Mouse (Mus musculus) MEL (cell line): Measurements from ENCODE around the gene Col6a1. TPM values are rescaled to one million over a fixed set of nuclear protein-coding genes. Genes with fewer than 3 reads are reported as not detected.

ENCODE experiments used
- DNase-seq: peaks from one replicate; pipeline ENCODE4 v3.0.0; 2011; ENCODE audit warnings: low read depth, low spot score
- H3K27ac ChIP-seq: 2 replicates; pipeline ENCODE4 v1.5.1; 2012; ENCODE audit warnings: low read depth, mild to moderate bottlenecking, control low read depth, low read length, moderate library complexity; ENCODE audit not compliant: control insufficient read depth
- H3K27me3 ChIP-seq, 2 experiments: fragments of 150-350 bp in 1 of 2; sonication (generic) in 1 of 2; 2 replicates each; pipeline ENCODE4 v1.6.1; 2012; ENCODE audit warnings: low read length in 2 of 2, mild to moderate bottlenecking in 2 of 2, improper control_type of control experiment in 1 of 2, moderate library complexity in 1 of 2; ENCODE audit not compliant: insufficient read depth in 2 of 2, control insufficient read depth in 1 of 2
- H3K36me3 ChIP-seq, 2 experiments: 2 replicates each; pipeline ENCODE4 v1.6.1; 2012 to 2014; ENCODE audit warnings: low read length in 2 of 2, improper control_type of control experiment in 1 of 2, inconsistent platforms in 1 of 2, mild to moderate bottlenecking in 1 of 2; ENCODE audit not compliant: insufficient read depth in 2 of 2, control insufficient read depth in 1 of 2
- H3K4me1 ChIP-seq, 2 experiments: fragments of 150-350 bp in 1 of 2; sonication (generic) in 1 of 2; 2 replicates each; pipeline ENCODE4 v1.6.1; 2012; ENCODE audit warnings: low read length in 2 of 2, improper control_type of control experiment in 1 of 2, mild to moderate bottlenecking in 1 of 2; ENCODE audit not compliant: insufficient read depth in 2 of 2, control insufficient read depth in 1 of 2
- H3K4me3 ChIP-seq, 2 experiments: fragments of 150-350 bp in 1 of 2; sonication (generic) in 1 of 2; 2 replicates each; pipeline ENCODE4 v1.5.1; 2012; ENCODE audit warnings: low read depth in 2 of 2, low read length in 2 of 2, mild to moderate bottlenecking in 2 of 2, moderate library complexity in 2 of 2, control low read depth in 1 of 2, improper control_type of control experiment in 1 of 2; ENCODE audit not compliant: control insufficient read depth in 1 of 2, insufficient read depth in 1 of 2
- H3K79me2 ChIP-seq: 2 replicates; pipeline ENCODE4 v1.6.1; 2012; ENCODE audit warnings: mild to moderate bottlenecking, low read length, moderate library complexity; ENCODE audit not compliant: control insufficient read depth, poor library complexity, insufficient read depth
- H3K9ac ChIP-seq: 2 replicates; pipeline ENCODE4 v1.6.1; 2012; ENCODE audit warnings: low read depth, mild to moderate bottlenecking, control low read depth, low read length, moderate library complexity; ENCODE audit not compliant: control insufficient read depth, poor library complexity, severe bottlenecking
- H3K9me3 ChIP-seq: fragments of 150-350 bp; sonication (generic); replicated peaks from 2 replicates; pipeline ENCODE4 v1.6.1; 2012; ENCODE audit warnings: mild to moderate bottlenecking, low read length, improper control_type of control experiment, moderate library complexity; ENCODE audit not compliant: insufficient read depth
- CHD1 ChIP-seq: IDR thresholded peaks from 2 replicates; pipeline ENCODE4 v1.6.1; 2012; ENCODE audit warnings: low read depth, mild to moderate bottlenecking, inconsistent platforms, low read length, improper control_type of control experiment
- EP300 ChIP-seq, 2 experiments: IDR thresholded peaks; 2 replicates each; pipeline ENCODE4 v1.6.1; 2011; ENCODE audit warnings: improper control_type of control experiment in 2 of 2, low read length in 2 of 2, low read depth in 1 of 2, mild to moderate bottlenecking in 1 of 2
- GATA1 ChIP-seq: IDR thresholded peaks from 2 replicates; pipeline ENCODE4 v1.6.1; 2011; ENCODE audit warnings: low read depth, low read length, improper control_type of control experiment
- HCFC1 ChIP-seq: IDR thresholded peaks from 2 replicates; pipeline ENCODE4 v1.6.1; 2012; ENCODE audit warnings: low read depth, mild to moderate bottlenecking, inconsistent platforms, low read length, improper control_type of control experiment, moderate library complexity
- KAT2A ChIP-seq: conservative IDR thresholded peaks from 2 replicates; pipeline ENCODE4 v1.6.1; 2012; ENCODE audit warnings: low read depth, low read length, improper control_type of control experiment, inconsistent platforms
- MAFK ChIP-seq: IDR thresholded peaks from 2 replicates; pipeline ENCODE4 v1.6.1; 2011; ENCODE audit warnings: low read depth, mild to moderate bottlenecking, low read length, improper control_type of control experiment, borderline replicate concordance
- MXI1 ChIP-seq: IDR thresholded peaks from 2 replicates; pipeline ENCODE4 v1.6.1; 2011; ENCODE audit warnings: mild to moderate bottlenecking, low read depth, low read length, improper control_type of control experiment
- MYC ChIP-seq: IDR thresholded peaks from 2 replicates; pipeline ENCODE4 v1.6.1; 2011; ENCODE audit warnings: low read depth, mild to moderate bottlenecking, low read length, improper control_type of control experiment, moderate library complexity
- NELFE ChIP-seq: IDR thresholded peaks from 2 replicates; pipeline ENCODE4 v1.6.1; 2011; ENCODE audit warnings: low read depth, low read length, improper control_type of control experiment
- NRF1 ChIP-seq: IDR thresholded peaks from 2 replicates; pipeline ENCODE4 v1.6.1; 2014; ENCODE audit warnings: low read depth, mild to moderate bottlenecking, inconsistent platforms, low read length, improper control_type of control experiment, moderate library complexity; ENCODE audit not compliant: poor library complexity, insufficient read depth, severe bottlenecking
- RAD21 ChIP-seq: IDR thresholded peaks from 2 replicates; pipeline ENCODE4 v1.6.1; 2011; ENCODE audit warnings: mild to moderate bottlenecking, low read depth, low read length, improper control_type of control experiment
- RCOR1 ChIP-seq: IDR thresholded peaks from 2 replicates; pipeline ENCODE4 v1.6.1; 2012; ENCODE audit warnings: low read depth, mild to moderate bottlenecking, inconsistent platforms, low read length, improper control_type of control experiment
- TAL1 ChIP-seq: IDR thresholded peaks from 2 replicates; pipeline ENCODE4 v1.6.1; 2012; ENCODE audit warnings: mild to moderate bottlenecking, inconsistent platforms, low read length, moderate library complexity, mixed read lengths
- UBTF ChIP-seq: IDR thresholded peaks from 2 replicates; pipeline ENCODE4 v1.6.1; 2012; ENCODE audit warnings: low read depth, mild to moderate bottlenecking, inconsistent platforms, low read length, improper control_type of control experiment, moderate library complexity, borderline replicate concordance; ENCODE audit not compliant: insufficient read depth
- USF1 ChIP-seq: IDR thresholded peaks from 2 replicates; pipeline ENCODE4 v1.6.1; 2014; ENCODE audit warnings: low read depth, mild to moderate bottlenecking, inconsistent platforms, low read length, improper control_type of control experiment, moderate library complexity
- USF2 ChIP-seq, 2 experiments: IDR thresholded peaks; 2 replicates each; pipeline ENCODE4 v1.6.1; 2011 to 2012; ENCODE audit warnings: improper control_type of control experiment in 2 of 2, low read length in 2 of 2, borderline replicate concordance in 1 of 2, inconsistent platforms in 1 of 2, low read depth in 1 of 2, mild to moderate bottlenecking in 1 of 2; ENCODE audit not compliant: insufficient read depth in 1 of 2
- ZC3H11A ChIP-seq: IDR thresholded peaks from 2 replicates; pipeline ENCODE4 v1.6.1; 2012; ENCODE audit warnings: low read depth, mild to moderate bottlenecking, inconsistent platforms, low read length, improper control_type of control experiment
- ZMIZ1 ChIP-seq: IDR thresholded peaks from 2 replicates; pipeline ENCODE4 v1.6.1; 2012; ENCODE audit warnings: low read depth, mild to moderate bottlenecking, inconsistent platforms, low read length, improper control_type of control experiment, moderate library complexity
- polyA plus RNA-seq, 2 experiments: library from polyadenylated mRNA; stranded (reverse) in 1 of 2; unstranded in 1 of 2; fragments of >175 nt in 1 of 2; fragments of >200 nt in 1 of 2; gene quantifications; 2 replicates each; pipeline versions ENCODE4 v1.2.1 to v1.2.4; 2012; ENCODE audit warnings: low replicate concordance in 2 of 2, low read depth in 1 of 2; ENCODE audit not compliant: insufficient read length in 2 of 2, insufficient read depth in 1 of 2, missing spikeins in 1 of 2
- total RNA-seq: library from RNA; depleted of rRNA; stranded (reverse); fragments of 300-350 nt; gene quantifications from 2 replicates; pipeline ENCODE4 v1.2.3, GENCODE M21; 2012

Gene Col6a1
- total and polyA plus RNA-seq, 3 experiments, result not detected

- Histone ChIP-seq H3K27me3 (peaks cover 0 to 2% of the 10 kb centered on the region in 2 experiments; a peak in 3 of 4 replicates), H3K4me3 (no peak overlapping the region), H3K36me3 (no peaks in the 10 kb centered on the region), H3K9ac (no peak overlapping the region), H3K4me1 (no peaks in the 10 kb centered on the region), H3K27ac (no peak overlapping the region), H3K9me3 (no peaks in the 10 kb centered on the region), H3K79me2 (no peaks in the 10 kb centered on the region)
- DNase-seq, result no peak
- TF ChIP-seq RAD21 (no peak), MYC (no peak), MXI1 (no peak), ZC3H11A (no peak)
Observed at GRCm38 (mm10) chr10:76707584-76707983, 18.4 kb downstream of the Col6a1 start.

DNA sequence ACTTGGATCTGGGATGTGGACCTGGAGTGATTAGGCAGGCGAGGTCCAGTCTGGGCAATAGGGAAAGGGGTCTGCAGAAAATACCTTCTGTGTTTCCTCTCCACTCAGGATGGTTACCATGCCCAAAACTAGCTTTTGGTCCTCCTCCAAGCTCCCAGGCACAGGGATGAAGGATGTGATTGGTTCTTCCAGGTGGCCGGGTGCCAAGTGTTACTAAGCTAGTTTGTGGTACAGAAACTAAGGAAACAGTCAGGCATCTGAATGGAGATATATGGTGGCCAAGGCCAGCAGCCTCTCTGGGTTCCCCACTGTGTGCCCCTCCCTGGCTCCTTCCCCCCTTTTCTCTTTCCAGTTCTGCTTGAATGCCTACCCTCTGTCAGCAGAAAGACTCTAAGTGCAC lies 19.0 kb downstream of the Col6a1 start:
- no peak for TF ChIP-seq MYC
- no peak for TF ChIP-seq MAFK
- TF ChIP-seq ZMIZ1, result no peak
- no peak for TF ChIP-seq EP300 (IDR thresholded peaks at IDR 0.05; ENCODE audit: low read depth in 1 of 2, low read length in 2 of 2)
- TF ChIP-seq HCFC1, result no peak
- no peak for TF ChIP-seq RAD21
- TF ChIP-seq USF1, result no peak
- no peak for TF ChIP-seq CHD1
- TF ChIP-seq NRF1, result no peak
- TF ChIP-seq, all 39 proteins: peak for 0

GRCm38 (mm10) chr10:76704358-76704757 lies 21.6 kb downstream of the Col6a1 start:
- no peak for DNase-seq
- peaks cover 12 to 13% of the 10 kb centered on the region in 2 experiments; a peak in 3 of 4 replicates for H3K27me3 ChIP-seq
- no peaks in the 10 kb centered on the region for H3K4me1 ChIP-seq
- H3K27ac ChIP-seq, result no peak overlapping the region
- no peak for TF ChIP-seq KAT2A
- TF ChIP-seq NELFE, result no peak
- TF ChIP-seq TAL1, result no peak
- no peak for TF ChIP-seq USF2 (IDR thresholded peaks at IDR 0.05; ENCODE audit: borderline replicate concordance in 1 of 2, insufficient read depth in 1 of 2, low read depth in 1 of 2, low read length in 2 of 2)
- TF ChIP-seq MYC, result no peak
- no peak for TF ChIP-seq RCOR1
- TF ChIP-seq UBTF, result no peak
- TF ChIP-seq GATA1, result no peak
- no peaks in the 10 kb centered on the region for H3K79me2 ChIP-seq
- H3K9me3 ChIP-seq, result no peaks in the 10 kb centered on the region
- H3K4me3 ChIP-seq, result no peak overlapping the region
- no peaks in the 10 kb centered on the region for H3K36me3 ChIP-seq
- no peak overlapping the region for H3K9ac ChIP-seq

More for the DNA sequence above, 19.0 kb downstream of the Col6a1 start:
- no peaks in the 10 kb centered on the region for H3K4me1 ChIP-seq
- H3K36me3 ChIP-seq, result no peaks in the 10 kb centered on the region
- H3K9me3 ChIP-seq, result no peaks in the 10 kb centered on the region
- H3K27ac ChIP-seq, result no peak overlapping the region
- DNase-seq, result no peak
- H3K27me3 ChIP-seq, result peaks cover 0 to 2% of the 10 kb centered on the region in 2 experiments; a peak in 3 of 4 replicates
- H3K4me3 ChIP-seq, result no peak overlapping the region
- no peaks in the 10 kb centered on the region for H3K79me2 ChIP-seq
- H3K9ac ChIP-seq, result no peak overlapping the region
